Mouse (Mus musculus) spleen, adult 2 months (tissue): ENCODE data around the gene Bcdin3d. TPM values are rescaled to one million over a fixed set of nuclear protein-coding genes. Genes with fewer than 3 reads are reported as not detected.

Source experiments
- DNase-seq, 2 experiments: peaks; one replicate each; pipeline versions ENCODE4 v3.0.0 to v3.0.0-alpha.2; 2012 to 2021; ENCODE audit warnings: low spot score in 2 of 2, low read depth in 1 of 2
- H3K27ac ChIP-seq: fragments of 200-500 bp; 2 replicates; pipeline ENCODE4 v1.5.1; 2012; ENCODE audit warnings: low read length, inconsistent platforms; ENCODE audit not compliant: insufficient read depth
- H3K27me3 ChIP-seq: fragments of 200-500 bp; 2 replicates; pipeline ENCODE4 v1.6.1; 2012; ENCODE audit warnings: mild to moderate bottlenecking, moderate library complexity, low read length, inconsistent platforms; ENCODE audit not compliant: control insufficient read depth, insufficient read depth
- H3K36me3 ChIP-seq: fragments of 200-500 bp; 2 replicates; pipeline ENCODE4 v1.6.1; 2012; ENCODE audit warnings: mild to moderate bottlenecking, low read length, inconsistent platforms; ENCODE audit not compliant: control insufficient read depth, insufficient read depth
- H3K4me1 ChIP-seq: fragments of 200-500 bp; 2 replicates; pipeline ENCODE4 v1.6.1; 2011; ENCODE audit warnings: inconsistent platforms; ENCODE audit not compliant: control insufficient read depth, insufficient read depth, insufficient read length
- H3K4me3 ChIP-seq: fragments of 200-500 bp; 2 replicates; pipeline ENCODE4 v1.5.1; 2011; ENCODE audit warnings: mild to moderate bottlenecking, inconsistent platforms; ENCODE audit not compliant: insufficient read depth, insufficient read length; ENCODE audit errors: extremely low read depth
- CTCF ChIP-seq: fragments of 200-500 bp; IDR thresholded peaks from 2 replicates; pipeline ENCODE4 v1.5.1; 2011; ENCODE audit warnings: mild to moderate bottlenecking, inconsistent platforms; ENCODE audit not compliant: insufficient read depth, insufficient read length, insufficient replicate concordance; ENCODE audit errors: extremely low read depth
- POLR2A ChIP-seq: fragments of 200-500 bp; IDR thresholded peaks from 2 replicates; pipeline ENCODE4 v1.6.1; 2011; ENCODE audit warnings: low read depth, low read length, inconsistent platforms
- WGBS: fragments of 180-500 bp; shearing (Covaris S2); methylation state at CpG from one replicate; pipeline ENCODE4 v1.1.7; 2018; 5-methylcytosine and 5-hydroxymethylcytosine counted together
- polyA plus RNA-seq: library from polyadenylated mRNA; depleted of rRNA; stranded (reverse); fragments of >200 nt; gene quantifications from 2 replicates; pipeline ENCODE4 v1.2.3, GENCODE M21; 2012

Bcdin3d gene
- polyA plus RNA-seq, 1 experiment = 5.1 TPM

- H3K27ac ChIP-seq = no peak overlapping the region
- H3K4me3 ChIP-seq = no peak overlapping the region
- H3K27me3 ChIP-seq = no peaks in the 10 kb centered on the region
- WGBS = 69% methylated on average over 7 of the region's 7 CpGs
- TF ChIP-seq CTCF (no peak), POLR2A (no peak)
- no peaks in the 10 kb centered on the region for H3K4me1 ChIP-seq
- no peak for DNase-seq
- no peaks in the 10 kb centered on the region for H3K36me3 ChIP-seq
Observed at GRCm38 (mm10) chr15:99509840-99510239, 35.3 kb upstream of the Bcdin3d start.

GRCm38 (mm10) chr15:99505324-99506095 lies 31.0 kb upstream of the Bcdin3d start:
- TF ChIP-seq POLR2A (no peak), CTCF (no peak)
- no peaks in the 10 kb centered on the region for H3K27me3 ChIP-seq
- WGBS = 83% methylated on average over 15 of the region's 15 CpGs

GRCm38 (mm10) chr15:99503256-99503655 lies 28.7 kb upstream of the Bcdin3d start:
- no peaks in the 10 kb centered on the region; the same call in 1 of the 2 replicates for H3K4me1 ChIP-seq
- H3K4me3 ChIP-seq = no peak overlapping the region
- H3K27ac ChIP-seq = no peak overlapping the region
- H3K27me3 ChIP-seq = no peaks in the 10 kb centered on the region
- TF ChIP-seq POLR2A = no peak
- TF ChIP-seq CTCF = no peak
- H3K36me3 ChIP-seq = no peaks in the 10 kb centered on the region
- no peak for DNase-seq
- WGBS = 85% methylated on average over 5 of the region's 5 CpGs

More at GRCm38 (mm10) chr15:99505324-99506095, 31.0 kb upstream of the Bcdin3d start:
- DNase-seq = no peak
- no peak overlapping the region for H3K4me3 ChIP-seq
- H3K36me3 ChIP-seq = no peaks in the 10 kb centered on the region
- no peak overlapping the region for H3K27ac ChIP-seq
- no peaks in the 10 kb centered on the region for H3K4me1 ChIP-seq

- H3K27ac ChIP-seq = no peak overlapping the region
- 87% methylated on average over 12 of the region's 12 CpGs for WGBS
- TF ChIP-seq CTCF (no peak), POLR2A (no peak)
- no peaks in the 10 kb centered on the region; the same call in 1 of the 2 replicates for H3K4me1 ChIP-seq
- no peaks in the 10 kb centered on the region for H3K36me3 ChIP-seq
- H3K4me3 ChIP-seq = no peak overlapping the region
- no peaks in the 10 kb centered on the region for H3K27me3 ChIP-seq
- DNase-seq = no peak
Observed at GRCm38 (mm10) chr15:99502311-99502831, 27.8 kb upstream of the Bcdin3d start.

GRCm38 (mm10) chr15:99501292-99502260 lies 27.0 kb upstream of the Bcdin3d start:
- TF ChIP-seq POLR2A (no peak), CTCF (no peak)
- WGBS = 89% methylated on average over 20 of the region's 20 CpGs
- Histone ChIP-seq H3K4me3 (no peak overlapping the region), H3K36me3 (no peaks in the 10 kb centered on the region), H3K27me3 (no peaks in the 10 kb centered on the region), H3K27ac (no peak overlapping the region), H3K4me1 (no peaks in the 10 kb centered on the region; the same call in 1 of the 2 replicates)
- no peak for DNase-seq

GRCm38 (mm10) chr15:99500320-99500719 lies 25.8 kb upstream of the Bcdin3d start:
- TF ChIP-seq CTCF = no peak
- TF ChIP-seq POLR2A = no peak
- no peak for DNase-seq
- Histone ChIP-seq H3K4me1 (no peaks in the 10 kb centered on the region; the same call in 1 of the 2 replicates), H3K27me3 (no peaks in the 10 kb centered on the region), H3K4me3 (no peak overlapping the region), H3K27ac (no peak overlapping the region), H3K36me3 (no peaks in the 10 kb centered on the region)
- WGBS = 62% methylated on average over 5 of the region's 5 CpGs
